Mouse (Mus musculus) A20 (cell line): Measurements from ENCODE around the gene Cdrt4.
A peak's percentile ranks its signal among the peaks of the same experiment; 100 is the strongest.

ENCODE experiments used
- DNase-seq: peaks from one replicate; pipeline ENCODE4 v3.0.0-alpha.2; 2011; ENCODE audit warnings: low read depth, low spot score

Gene Cdrt4

GRCm38 (mm10) chr11:62940176-62940575 lies 10.8 kb upstream of the Cdrt4 start:
- no peak for DNase-seq

- DNase-seq, result no peak
Measured at GRCm38 (mm10) chr11:62943538-62943937, 7.5 kb upstream of the Cdrt4 start.

GRCm38 (mm10) chr11:62945514-62945913 lies 5.5 kb upstream of the Cdrt4 start:
- DNase-seq, result no peak

GRCm38 (mm10) chr11:62949548-62949947 lies 1.4 kb upstream of the Cdrt4 start:
- no peak for DNase-seq

GRCm38 (mm10) chr11:62954766-62955165 lies 3.8 kb downstream of the Cdrt4 start:
- no peak for DNase-seq

GRCm38 (mm10) chr11:62955186-62955585 lies 4.2 kb downstream of the Cdrt4 start:
- no peak for DNase-seq

- no peak for DNase-seq
Measured at GRCm38 (mm10) chr11:62955776-62956175, 4.8 kb downstream of the Cdrt4 start.

GRCm38 (mm10) chr11:62957626-62958180 lies 6.7 kb downstream of the Cdrt4 start:
- DNase-seq, result no peak

GRCm38 (mm10) chr11:62963292-62963691 lies 12.3 kb downstream of the Cdrt4 start:
- DNase-seq, result peak; percentile 5

- no peak for DNase-seq
Measured at GRCm38 (mm10) chr11:62966424-62966764, 15.4 kb downstream of the Cdrt4 start.

GRCm38 (mm10) chr11:62966765-62967633 lies 16.0 kb downstream of the Cdrt4 start:
- no peak for DNase-seq

GRCm38 (mm10) chr11:62977176-62977575 lies 26.2 kb downstream of the Cdrt4 start:
- no peak for DNase-seq

- no peak for DNase-seq
Measured at GRCm38 (mm10) chr11:62978886-62979285, 27.9 kb downstream of the Cdrt4 start.

- no peak for DNase-seq
Measured at GRCm38 (mm10) chr11:62981729-62982128, 30.7 kb downstream of the Cdrt4 start.

GRCm38 (mm10) chr11:62983793-62984192 lies 32.8 kb downstream of the Cdrt4 start:
- no peak for DNase-seq

GRCm38 (mm10) chr11:62984365-62984764 lies 33.4 kb downstream of the Cdrt4 start:
- DNase-seq, result no peak

GRCm38 (mm10) chr11:62985075-62985474 lies 34.1 kb downstream of the Cdrt4 start:
- DNase-seq, result no peak

GRCm38 (mm10) chr11:62986578-62986977 lies 35.6 kb downstream of the Cdrt4 start:
- no peak for DNase-seq

GRCm38 (mm10) chr11:62990150-62990685 lies 39.2 kb downstream of the Cdrt4 start:
- DNase-seq, result no peak

- DNase-seq, result no peak
Measured at GRCm38 (mm10) chr11:62990811-62991210, 39.8 kb downstream of the Cdrt4 start.

GRCm38 (mm10) chr11:62992545-62993242 lies 41.7 kb downstream of the Cdrt4 start:
- DNase-seq, result no peak

- DNase-seq, result no peak
Measured at GRCm38 (mm10) chr11:62995066-62995754, 44.2 kb downstream of the Cdrt4 start.
